Mouse (Mus musculus): ENCODE results near the gene D630039A03Rik. TPM values are rescaled to one million over a fixed set of nuclear protein-coding genes. Genes with fewer than 3 reads are reported as not detected.

D630039A03Rik gene
- total RNA-seq (2017) = 0.19 TPM in 1 of 3 replicates, not detected in the others

- no peak for ATAC-seq (replicated peaks; ENCODE audit: insufficient number of reproducible peaks, low FRiP score, low TSS enrichment, poor library complexity, severe bottlenecking)
These were observed at the start of gene D630039A03Rik for GRCm38 (mm10) chr4:57916201-57916661. D630039A03Rik (minus strand) TSS chr4:57916297.

DNA sequence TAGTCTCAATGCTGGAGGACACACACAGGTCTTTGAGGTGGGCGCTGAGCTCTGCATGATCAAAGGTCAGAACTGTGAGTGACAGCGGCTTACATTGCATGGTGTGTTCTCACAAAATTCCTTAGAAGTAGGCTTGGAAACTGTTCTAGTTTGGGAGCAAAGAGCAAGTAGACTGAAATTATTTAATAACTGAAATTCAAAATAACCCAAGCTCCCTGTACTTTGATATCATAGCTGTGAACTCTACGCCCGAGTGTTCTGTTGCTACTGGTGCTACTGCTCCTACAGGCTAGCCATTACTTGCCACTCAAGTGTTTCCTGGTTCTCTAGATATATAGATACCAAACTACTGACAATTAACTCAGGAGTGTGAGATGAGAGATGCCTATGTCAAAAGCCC, 49.4 kb upstream of the D630039A03Rik start:
- no peak for ATAC-seq (replicated peaks; ENCODE audit: insufficient number of reproducible peaks, low FRiP score, low TSS enrichment, poor library complexity, severe bottlenecking)

GRCm38 (mm10) chr4:57964143-57964542, 48.0 kb upstream of the D630039A03Rik start:
- ATAC-seq (replicated peaks; ENCODE audit: insufficient number of reproducible peaks, low FRiP score, low TSS enrichment, poor library complexity, severe bottlenecking) = no peak

DNA sequence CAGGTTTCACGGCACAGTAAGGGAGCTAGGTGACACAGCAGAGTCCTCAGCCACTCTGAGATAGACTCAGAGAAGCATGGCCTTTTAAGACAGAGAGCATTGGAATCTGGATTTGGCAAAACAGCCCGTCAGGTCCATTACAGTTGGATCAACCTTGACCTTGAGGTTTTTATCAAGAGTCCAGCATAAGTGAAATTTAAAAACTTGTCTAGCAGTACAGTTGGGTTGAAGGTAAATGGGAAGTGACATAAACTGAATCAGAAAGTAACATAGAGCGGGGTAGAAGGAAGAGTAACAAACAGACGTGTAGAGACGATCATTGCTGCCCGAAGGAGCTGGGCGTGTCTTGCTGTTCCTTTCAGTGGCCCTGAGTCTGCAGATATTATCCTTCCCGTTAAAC, 43.0 kb upstream of the D630039A03Rik start:
- ATAC-seq (replicated peaks; ENCODE audit: insufficient number of reproducible peaks, low FRiP score, low TSS enrichment, poor library complexity, severe bottlenecking) = no peak

GRCm38 (mm10) chr4:57958098-57958497, 42.0 kb upstream of the D630039A03Rik start:
- ATAC-seq (replicated peaks; ENCODE audit: insufficient number of reproducible peaks, low FRiP score, low TSS enrichment, poor library complexity, severe bottlenecking) = no peak

DNA sequence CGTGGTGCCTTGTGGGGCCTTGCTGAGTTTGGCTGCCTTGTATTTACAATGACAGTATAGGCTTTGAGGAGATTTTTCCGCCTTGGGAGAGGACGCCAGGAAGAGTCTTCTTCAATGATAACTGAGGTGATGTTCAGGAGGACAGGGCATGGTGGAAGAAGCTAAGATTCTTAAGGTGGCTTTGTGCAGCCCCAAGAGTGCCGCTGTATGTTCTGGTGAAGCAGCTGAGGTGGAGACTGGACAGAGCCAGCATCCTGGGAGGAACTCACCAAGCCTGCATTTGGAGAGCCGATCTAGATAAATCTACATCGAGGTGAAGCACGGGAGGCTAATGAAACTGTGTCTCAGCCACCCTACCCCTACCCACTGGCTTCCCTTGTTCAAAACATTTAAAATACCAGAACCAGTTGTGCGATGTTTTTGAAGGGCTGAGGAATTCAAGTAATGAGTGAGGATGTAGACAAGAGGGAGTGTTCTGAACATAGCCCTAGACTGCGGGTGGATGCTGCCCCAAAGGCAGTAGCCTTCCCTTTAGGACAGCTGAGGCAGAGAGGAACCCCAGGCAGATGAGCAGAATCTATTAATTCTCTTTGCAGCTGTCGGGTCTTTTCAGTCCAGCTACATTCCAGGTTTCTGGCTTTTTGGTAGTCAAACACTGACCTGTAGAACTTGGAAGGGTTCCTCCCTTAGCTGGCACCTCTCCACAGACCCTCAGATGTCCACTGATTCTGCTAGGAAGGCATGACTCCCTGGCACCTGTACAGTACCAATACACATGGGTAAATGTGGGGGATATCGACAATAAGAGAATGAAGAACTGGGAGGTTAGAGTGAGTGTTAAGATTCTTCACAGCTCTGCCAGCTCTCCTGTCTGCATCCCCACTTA, 41.3 kb upstream of the D630039A03Rik start:
- no peak for ATAC-seq (replicated peaks; ENCODE audit: insufficient number of reproducible peaks, low FRiP score, low TSS enrichment, poor library complexity, severe bottlenecking)

DNA sequence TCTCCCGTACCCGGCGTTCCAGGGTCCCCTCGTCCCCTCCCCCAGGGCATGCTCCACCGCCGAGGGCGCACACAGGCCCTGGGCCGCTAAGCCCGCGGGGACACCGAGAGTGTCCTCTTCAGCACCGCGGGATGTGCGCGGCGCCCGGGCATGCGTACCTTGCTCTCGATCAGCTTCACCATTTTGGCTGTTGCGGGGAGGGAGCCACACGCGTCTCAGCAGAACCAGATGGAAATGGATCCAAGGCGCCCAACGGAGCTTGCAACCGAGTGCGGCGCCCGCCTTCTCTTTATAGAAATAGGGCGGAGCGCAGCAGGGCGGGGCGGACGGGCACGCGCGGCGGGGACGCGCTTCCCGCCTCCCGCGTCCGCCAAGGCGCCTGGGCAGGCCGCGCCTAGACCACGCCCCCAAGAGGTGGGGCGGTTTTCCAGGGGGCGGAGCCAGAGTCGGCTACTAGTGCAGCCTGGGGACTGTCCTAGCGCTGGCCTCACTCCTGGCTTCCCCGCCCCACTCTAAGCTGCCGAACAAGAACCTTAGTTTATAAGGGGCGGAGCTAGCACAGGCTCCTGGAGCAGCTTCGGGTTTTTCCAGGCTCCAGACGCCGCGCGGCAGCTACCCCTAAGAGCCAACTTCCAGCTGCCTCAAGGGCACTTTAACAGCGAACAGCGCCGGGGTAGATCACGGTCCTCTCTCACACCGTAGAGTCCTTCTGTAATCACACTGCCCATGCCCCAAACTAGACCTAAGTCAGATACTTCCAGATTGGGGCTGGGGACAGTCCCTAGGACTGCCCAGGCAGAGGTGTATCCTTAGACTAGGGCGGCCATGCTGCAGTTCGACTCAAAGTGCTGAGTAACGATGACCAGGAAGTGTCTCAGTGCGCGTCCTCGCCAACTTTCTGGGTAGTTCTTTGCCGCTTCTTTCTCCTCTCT, 40.2 kb upstream of the D630039A03Rik start, which contains the start of gene Txn1:
Gene Txn1 (minus strand): TSS at position 383 of the 932 bp plus-strand sequence.
- peak; percentile 81 for ATAC-seq (replicated peaks; ENCODE audit: insufficient number of reproducible peaks, low FRiP score, low TSS enrichment, poor library complexity, severe bottlenecking)

DNA sequence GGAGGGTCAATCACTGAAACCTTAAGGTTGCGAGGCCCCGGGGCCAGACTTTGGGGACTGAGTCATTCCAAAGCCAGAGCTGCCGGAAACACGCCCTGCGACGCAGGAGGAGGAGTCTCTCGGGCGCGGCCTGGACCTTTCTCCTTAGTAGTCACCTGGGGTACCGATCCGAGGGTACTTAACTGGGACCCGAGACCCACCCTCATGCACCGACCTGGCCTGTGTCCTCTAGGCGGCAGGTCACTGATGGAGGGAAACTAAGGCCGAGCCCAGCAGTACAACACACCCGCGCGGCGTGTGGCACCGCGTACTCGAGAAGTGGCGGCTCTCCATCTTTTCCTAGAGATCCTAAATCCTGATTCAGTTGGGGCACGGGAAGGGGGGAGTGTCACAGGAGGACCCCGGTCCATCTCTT, 39.5 kb upstream of the D630039A03Rik start:
- ATAC-seq (replicated peaks; ENCODE audit: insufficient number of reproducible peaks, low FRiP score, low TSS enrichment, poor library complexity, severe bottlenecking) = no peak

GRCm38 (mm10) chr4:57954991-57955390, 38.9 kb upstream of the D630039A03Rik start:
- no peak for ATAC-seq (replicated peaks; ENCODE audit: insufficient number of reproducible peaks, low FRiP score, low TSS enrichment, poor library complexity, severe bottlenecking)

DNA sequence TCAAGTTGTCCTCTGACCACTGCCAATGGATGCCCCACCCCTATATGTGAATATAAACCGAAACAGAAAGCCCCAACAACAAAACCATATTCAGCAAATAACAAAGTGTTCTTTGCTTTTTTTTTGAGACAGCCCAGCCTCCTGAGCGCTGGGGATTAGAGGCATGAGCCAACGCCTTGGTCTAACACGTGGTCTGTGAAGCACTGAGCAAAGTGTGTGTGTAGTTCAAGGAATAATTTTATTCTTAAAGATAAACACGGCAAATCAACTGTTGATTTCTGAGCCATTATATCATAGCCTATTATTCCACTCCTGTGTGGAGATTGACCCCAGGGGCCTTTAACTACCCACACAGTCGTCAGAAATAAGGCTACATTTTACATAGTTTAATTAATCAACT, 38.5 kb upstream of the D630039A03Rik start:
- ATAC-seq (replicated peaks; ENCODE audit: insufficient number of reproducible peaks, low FRiP score, low TSS enrichment, poor library complexity, severe bottlenecking) = no peak

- no peak for ATAC-seq (replicated peaks; ENCODE audit: insufficient number of reproducible peaks, low FRiP score, low TSS enrichment, poor library complexity, severe bottlenecking)
These were observed 37.7 kb upstream of the D630039A03Rik start for GRCm38 (mm10) chr4:57953796-57954195.

DNA sequence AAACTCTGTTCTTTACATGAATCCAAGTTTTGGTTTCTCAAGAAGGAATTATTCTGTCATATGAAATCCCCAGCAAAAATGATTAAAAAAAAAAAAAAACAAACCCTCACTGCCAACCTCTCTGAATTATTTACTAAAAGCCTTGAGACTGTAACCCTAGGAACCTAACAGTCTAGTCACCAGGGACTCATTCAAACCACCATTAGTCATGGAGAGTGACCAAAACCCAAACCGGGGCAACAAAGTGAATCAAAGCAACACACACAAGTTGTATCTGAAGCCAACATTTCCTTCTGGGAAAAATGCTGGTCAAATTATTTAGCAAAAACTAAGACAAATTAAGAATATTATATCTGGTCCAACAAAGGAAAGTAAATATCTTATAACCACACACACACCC, 36.8 kb upstream of the D630039A03Rik start:
- no peak for ATAC-seq (replicated peaks; ENCODE audit: insufficient number of reproducible peaks, low FRiP score, low TSS enrichment, poor library complexity, severe bottlenecking)

DNA sequence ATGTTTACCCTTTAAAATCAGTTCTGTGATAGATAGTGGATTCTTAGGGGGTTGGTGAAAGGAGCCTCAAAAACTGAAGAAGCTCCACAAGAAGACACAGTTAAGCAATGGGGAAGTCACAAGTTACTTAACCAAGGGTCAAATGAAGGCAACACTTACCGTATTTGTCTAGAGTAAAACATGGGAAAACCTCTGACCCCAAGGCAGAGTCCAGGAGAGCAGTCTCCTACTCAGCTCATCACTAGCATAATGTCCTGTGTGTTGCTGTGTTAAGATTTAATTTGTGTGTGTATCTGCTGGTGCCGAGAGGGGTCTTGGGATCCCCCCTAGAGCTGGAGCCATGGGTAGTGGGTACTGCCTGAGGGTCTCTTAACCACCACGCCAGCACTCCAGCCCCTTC, 36.3 kb upstream of the D630039A03Rik start:
- ATAC-seq (replicated peaks; ENCODE audit: insufficient number of reproducible peaks, low FRiP score, low TSS enrichment, poor library complexity, severe bottlenecking) = no peak

DNA sequence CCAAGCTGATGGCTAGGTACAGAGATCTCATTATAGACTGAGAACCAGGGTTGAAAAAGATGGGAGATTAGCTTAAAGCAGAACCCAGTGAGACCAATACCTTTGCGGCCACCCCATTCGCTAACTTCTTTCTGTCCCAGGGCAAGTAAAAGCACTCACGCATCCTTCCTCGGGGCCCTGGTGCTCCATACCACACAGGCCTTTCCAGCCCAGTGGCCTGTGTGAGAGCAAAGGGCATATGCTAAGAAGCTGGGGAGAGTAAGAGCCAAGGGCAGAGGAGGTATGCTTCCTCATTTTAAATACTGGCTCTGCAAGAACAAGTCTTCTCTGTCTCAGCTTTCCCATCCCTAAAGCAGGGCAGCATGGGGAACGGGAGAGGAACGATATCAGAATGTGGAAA, 33.8 kb upstream of the D630039A03Rik start:
- ATAC-seq (replicated peaks; ENCODE audit: insufficient number of reproducible peaks, low FRiP score, low TSS enrichment, poor library complexity, severe bottlenecking) = no peak

- ATAC-seq (replicated peaks; ENCODE audit: insufficient number of reproducible peaks, low FRiP score, low TSS enrichment, poor library complexity, severe bottlenecking) = no peak
These were observed 31.4 kb upstream of the D630039A03Rik start for GRCm38 (mm10) chr4:57947476-57947875.

GRCm38 (mm10) chr4:57947036-57947435, 30.9 kb upstream of the D630039A03Rik start:
- no peak for ATAC-seq (replicated peaks; ENCODE audit: insufficient number of reproducible peaks, low FRiP score, low TSS enrichment, poor library complexity, severe bottlenecking)

DNA sequence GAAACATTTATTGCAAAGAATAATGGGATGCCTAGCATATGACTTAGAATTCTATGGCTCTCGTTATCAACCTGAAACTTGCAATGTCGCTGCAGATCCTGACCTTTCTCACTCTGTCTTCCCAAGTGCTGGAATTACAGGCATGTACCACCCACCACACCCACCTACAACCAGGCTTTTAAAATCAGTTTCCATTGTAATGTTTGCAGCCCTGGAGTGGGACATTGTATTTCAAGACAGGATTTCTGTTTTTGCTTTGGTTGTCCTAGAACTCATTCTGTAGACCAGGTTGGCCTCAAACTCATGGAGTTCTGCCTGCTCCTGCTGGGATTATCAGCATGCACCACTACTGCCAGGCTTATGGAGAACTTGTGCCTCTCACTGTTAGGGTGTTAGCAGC, 26.8 kb upstream of the D630039A03Rik start:
- no peak for ATAC-seq (replicated peaks; ENCODE audit: insufficient number of reproducible peaks, low FRiP score, low TSS enrichment, poor library complexity, severe bottlenecking)

DNA sequence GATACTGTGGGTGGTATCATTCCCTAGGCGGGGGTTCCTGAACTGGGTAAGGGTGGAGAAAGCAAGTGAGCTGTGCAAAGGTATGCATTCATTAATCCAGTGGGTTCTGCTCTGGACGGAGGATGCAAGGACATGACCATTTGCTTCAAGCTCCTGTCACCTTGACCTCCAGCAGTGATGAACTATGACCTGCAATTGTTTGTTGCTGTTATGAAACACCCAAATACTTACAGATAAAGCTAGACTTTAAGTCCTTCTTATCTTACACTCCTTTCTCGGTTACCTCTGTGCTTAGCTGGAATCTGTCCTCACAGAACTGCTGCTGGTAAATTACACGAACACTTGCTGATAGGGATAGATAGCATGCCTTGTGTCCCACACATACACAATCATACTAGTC, 24.5 kb upstream of the D630039A03Rik start:
- no peak for ATAC-seq (replicated peaks; ENCODE audit: insufficient number of reproducible peaks, low FRiP score, low TSS enrichment, poor library complexity, severe bottlenecking)

- no peak for ATAC-seq (replicated peaks; ENCODE audit: insufficient number of reproducible peaks, low FRiP score, low TSS enrichment, poor library complexity, severe bottlenecking)
These were observed 21.2 kb upstream of the D630039A03Rik start for GRCm38 (mm10) chr4:57937292-57937691.
